Comparison of ENCODE assay signal across 10 mouse cellular contexts in the genomic region with DNA sequence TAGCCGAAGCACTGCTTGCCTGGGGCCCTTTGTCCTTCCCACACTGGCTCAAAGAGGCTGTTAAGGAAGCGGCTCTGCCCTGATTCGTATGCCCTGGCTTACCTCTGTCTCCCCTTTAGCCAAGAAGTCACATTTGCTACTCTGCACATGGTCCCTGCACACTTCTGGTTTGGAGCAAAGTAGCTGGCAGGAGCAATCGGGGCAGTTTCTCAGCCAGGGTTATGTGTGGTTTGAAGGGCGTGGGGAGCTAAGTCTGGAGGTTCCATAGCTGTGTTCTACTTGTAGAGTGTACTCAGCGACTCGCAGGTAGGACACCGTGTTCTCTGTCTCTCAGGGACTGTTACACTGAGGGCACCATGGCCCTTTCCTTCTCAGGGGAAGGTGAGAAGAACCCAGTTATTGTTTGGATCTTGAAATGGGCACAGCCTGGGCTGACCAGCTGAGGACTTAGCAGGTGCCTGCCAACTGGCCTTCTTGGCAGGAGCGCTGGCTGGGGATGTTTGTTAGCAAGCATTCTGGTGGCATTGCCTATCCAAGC. TPM values are rescaled to one million over a fixed set of nuclear protein-coding genes. Genes with fewer than 3 reads are reported as not detected.
DNase-seq lines count a peak whose midpoint lies in the region; ATAC-seq and TF ChIP-seq lines count a peak whose summit lies in the region.
"Had no signal": no experiment of that assay in that cellular context is flagged by ENCODE, and none has a peak within 500 bp of the region (broad histone marks: within the 10 kb centered on the region; RNA-seq: fewer than 3 reads in every experiment).

No protein-coding gene starts in this region.

- H3K4me3 ChIP-seq in heart, adult 2 months, result no peak overlapping the region
- no peak overlapping the region for H3K4me3 ChIP-seq in lung, postnatal 0 days (ENCODE audit: low read depth, low read length)
- H3K4me3 ChIP-seq in embryonic facial prominence, embryonic 14.5 days (ENCODE audit: low read depth, low read length), result no peak overlapping the region
- H3K4me3 ChIP-seq in limb, embryonic 12.5 days (replicated peaks), result no peak overlapping the region
- H3K4me3 ChIP-seq: erythroblast, embryonic 14.5 days; intestine, embryonic 15.5 days had no signal

- peaks cover 8% of the 10 kb centered on the region for H3K4me1 ChIP-seq in heart, adult 2 months (ENCODE audit: control insufficient read depth, insufficient read depth, low read length)
- H3K4me1 ChIP-seq in lung, postnatal 0 days (ENCODE audit: insufficient read depth, low read depth, low read length), result peaks cover 14% of the 10 kb centered on the region
- peaks cover 27% of the 10 kb centered on the region for H3K4me1 ChIP-seq in embryonic facial prominence, embryonic 14.5 days (ENCODE audit: control insufficient read depth, insufficient read depth, low read length)
- peaks cover 39% of the 10 kb centered on the region for H3K4me1 ChIP-seq in limb, embryonic 12.5 days (replicated peaks)

- no peak for TF ChIP-seq EP300 in heart, adult 2 months (IDR thresholded peaks at IDR 0.05; ENCODE audit: insufficient read depth, low read depth, low read length)
- TF ChIP-seq EP300 in lung, postnatal 0 days (IDR thresholded peaks at IDR 0.05), result peak; percentile 30; the same call in 1 of the 2 replicates

- TF ChIP-seq CTCF in heart, adult 2 months (IDR thresholded peaks at IDR 0.05), result no peak
- no peak for TF ChIP-seq CTCF in lung, postnatal 0 days (IDR thresholded peaks at IDR 0.05)

- no peak for TF ChIP-seq POLR2A in heart, adult 2 months (IDR thresholded peaks at IDR 0.05; ENCODE audit: insufficient read depth, low read depth, low read length)

- no peaks in the 10 kb centered on the region for H3K27me3 ChIP-seq in heart, adult 2 months (ENCODE audit: control insufficient read depth, insufficient read depth, low read length)
- 0 out of 2 replicates have a peak, but pooled peaks cover 3% of the 10 kb centered on the region for H3K27me3 ChIP-seq in lung, postnatal 0 days (replicated peaks; ENCODE audit: insufficient read depth, low read length)
- H3K27me3 ChIP-seq in embryonic facial prominence, embryonic 14.5 days (replicated peaks; ENCODE audit: control insufficient read depth, insufficient read depth, low read length), result peaks cover 23% of the 10 kb centered on the region
- H3K27me3 ChIP-seq in limb, embryonic 12.5 days, result peaks cover 34% of the 10 kb centered on the region

- no peak overlapping the region for H3K4me2 ChIP-seq in lung, postnatal 0 days (replicated peaks; ENCODE audit: low read depth, low read length)
- H3K4me2 ChIP-seq in embryonic facial prominence, embryonic 14.5 days (ENCODE audit: low read depth, low read length), result no peak overlapping the region
- H3K4me2 ChIP-seq in limb, embryonic 12.5 days, result no peak overlapping the region
- H3K4me2 ChIP-seq: intestine, embryonic 15.5 days had no signal

- no peaks in the 10 kb centered on the region for H3K79me2 ChIP-seq in heart, adult 2 months (replicated peaks; ENCODE audit: control insufficient read depth, insufficient read depth, low read length)

- no peak overlapping the region for H3K9ac ChIP-seq in heart, adult 2 months (ENCODE audit: low read depth, low read length)
- H3K9ac ChIP-seq in lung, postnatal 0 days (replicated peaks; ENCODE audit: low read depth), result no peak overlapping the region
- no peak overlapping the region for H3K9ac ChIP-seq in embryonic facial prominence, embryonic 14.5 days (ENCODE audit: low read depth, low read length)
- no peak overlapping the region for H3K9ac ChIP-seq in limb, embryonic 12.5 days (replicated peaks)
- H3K9ac ChIP-seq: intestine, embryonic 15.5 days had no signal

- peak overlapping the region; percentile 71 for H3K27ac ChIP-seq in heart, adult 2 months
- H3K27ac ChIP-seq in lung, postnatal 0 days (ENCODE audit: low read length), result no peak overlapping the region; the same call in 1 of the 2 replicates
- peak overlapping the region; percentile 46; the same call in 1 of the 2 replicates for H3K27ac ChIP-seq in embryonic facial prominence, embryonic 14.5 days (replicated peaks; ENCODE audit: low read depth, low read length)
- H3K27ac ChIP-seq in limb, embryonic 12.5 days, result peak overlapping the region; percentile 42; the same call in 1 of the 2 replicates
- H3K27ac ChIP-seq: intestine, embryonic 15.5 days had no signal

- H3K9me3 ChIP-seq in lung, postnatal 0 days (ENCODE audit: low read length), result no peaks in the 10 kb centered on the region
- no peaks in the 10 kb centered on the region for H3K9me3 ChIP-seq in embryonic facial prominence, embryonic 14.5 days (ENCODE audit: control insufficient read depth, low read length)
- no peaks in the 10 kb centered on the region for H3K9me3 ChIP-seq in limb, embryonic 12.5 days
- H3K9me3 ChIP-seq: intestine, embryonic 15.5 days had no signal

- peak; percentile 34 to 38 for DNase-seq in heart, adult 2 months
- no peak for DNase-seq in heart, postnatal 14 days
- no peak for DNase-seq in lung, postnatal 0 days (ENCODE audit: low spot score)
- DNase-seq in lung, postnatal 10 days, result no peak
- DNase-seq in embryonic facial prominence, embryonic 14.5 days (ENCODE audit: low spot score), result no peak
- DNase-seq in c-Kit-positive CD71-positive TER-119-positive erythroid progenitor cells, embryonic 14.5 days (ENCODE audit: low spot score), result no peak
- DNase-seq: cerebellum, adult 11-12 months had no signal

- H3K36me3 ChIP-seq in heart, adult 2 months (ENCODE audit: control insufficient read depth, insufficient read depth, low read length), result no peaks in the 10 kb centered on the region; the same call in 1 of the 2 replicates
- H3K36me3 ChIP-seq in lung, postnatal 0 days (ENCODE audit: insufficient read depth, low read length), result no peaks in the 10 kb centered on the region; the same call in 1 of the 2 replicates
- H3K36me3 ChIP-seq in embryonic facial prominence, embryonic 14.5 days (ENCODE audit: control insufficient read depth, insufficient read depth, low read length), result peaks cover 23% of the 10 kb centered on the region
- peaks cover 36% of the 10 kb centered on the region for H3K36me3 ChIP-seq in limb, embryonic 12.5 days

- no peak; the same call in 1 of the 2 replicates for ATAC-seq in lung, postnatal 0 days
- ATAC-seq in embryonic facial prominence, embryonic 14.5 days (ENCODE audit: low read depth), result no peak
- no peak for ATAC-seq in limb, embryonic 12.5 days (ENCODE audit: insufficient number of reproducible peaks, insufficient read depth, low FRiP score, low TSS enrichment, low read depth)
- ATAC-seq: intestine, embryonic 15.5 days had no signal

- intact Hi-C loops in heart, adult 2 months (cut with DNase I), result no loop called here
- intact Hi-C loops in heart, postnatal 14 days (cut with DNase I), result no loop called here

- WGBS in heart, adult 2 months, result 59% methylated on average over 9 of the region's 9 CpGs
- 84% methylated on average over 9 of the region's 9 CpGs for WGBS in lung, postnatal 0 days
- WGBS in embryonic facial prominence, embryonic 14.5 days, result 66% methylated on average over 9 of the region's 9 CpGs
- 79% methylated on average over 9 of the region's 9 CpGs for WGBS in limb, embryonic 12.5 days

RNA-seq across cellular contexts. Expression of gene Rasd1, which starts 3.3 kb away (rescaled TPM):
- 1 to 10 TPM; 5.7 to 6.6 TPM for total RNA-seq in heart, adult 2 months (2021)
- polyA plus RNA-seq in heart, adult 2 months (2012; rRNA removed), result 4.6 and 6.8 TPM in 2 replicates
- 10 to 100 TPM; 11.9 to 13.4 TPM for total RNA-seq in heart, postnatal 14 days (2021)
- polyA plus RNA-seq in lung, postnatal 0 days (2015; fragmentation: Nextera tagmentation; extraction: Ambion mirVana), result 3.3 and 4.0 TPM in 2 replicates
- polyA plus RNA-seq in embryonic facial prominence, embryonic 14.5 days (2014; fragmentation: Nextera tagmentation; extraction: Ambion mirVana), result 1.6 and 2.2 TPM in 2 replicates
- polyA plus RNA-seq in limb, embryonic 12.5 days (2016; fragmentation: Nextera tagmentation; extraction: Ambion mirVana), result 1.5 and 1.7 TPM in 2 replicates
- polyA plus RNA-seq: erythroblast, embryonic 14.5 days had no signal

RNA-seq across cellular contexts. Expression of gene Med9, which starts 13.4 kb away (rescaled TPM):
- 10 to 100 TPM; 24.0 to 25.5 TPM for total RNA-seq in heart, adult 2 months (2021)
- polyA plus RNA-seq in heart, adult 2 months (2012; rRNA removed), result 24.0 and 28.1 TPM in 2 replicates
- total RNA-seq in heart, postnatal 14 days (2021), result 10 to 100 TPM; 22.4 TPM
- polyA plus RNA-seq in lung, postnatal 0 days (2015; fragmentation: Nextera tagmentation; extraction: Ambion mirVana), result 29.0 and 31.3 TPM in 2 replicates
- polyA plus RNA-seq in embryonic facial prominence, embryonic 14.5 days (2014; fragmentation: Nextera tagmentation; extraction: Ambion mirVana), result 33.3 and 37.8 TPM in 2 replicates
- 37.7 and 40.7 TPM in 2 replicates for polyA plus RNA-seq in limb, embryonic 12.5 days (2016; fragmentation: Nextera tagmentation; extraction: Ambion mirVana)

Comparison
In these comparisons a context has a peak if more than half of its experiments do, and no peak if none do; other contexts are left out.
1. DNase-seq: peak in heart, adult 2 months (2 of 2); none in heart, postnatal 14 days (0 of 2), lung, postnatal 0 days (single experiment), lung, postnatal 10 days (single experiment), embryonic facial prominence, embryonic 14.5 days (single experiment) and c-Kit-positive CD71-positive TER-119-positive erythroid progenitor cells, embryonic 14.5 days (single experiment).